Mouse (Mus musculus) WW6 (cell line): ENCODE data around the gene Gm5475.
"Not testable (repeated sequence)": the region's sequence is repeated elsewhere in the genome, so short reads cannot be mapped to it uniquely, and the experiment has no call there.

ENCODE experiments used
- DNase-seq: peaks from one replicate; pipeline ENCODE4 v3.0.0-alpha.2; 2013; ENCODE audit warnings: low read depth, low spot score

Gm5475 gene

GRCm38 (mm10) chr15:100421758-100422197 lies at the start of gene Gm5475:
Gm5475 (plus strand) TSS chr15:100422147.
- DNase-seq, result not testable (repeated sequence)

- DNase-seq, result peak; percentile 42
Observed at GRCm38 (mm10) chr15:100375066-100375465, 46.9 kb upstream of the Gm5475 start.

DNA sequence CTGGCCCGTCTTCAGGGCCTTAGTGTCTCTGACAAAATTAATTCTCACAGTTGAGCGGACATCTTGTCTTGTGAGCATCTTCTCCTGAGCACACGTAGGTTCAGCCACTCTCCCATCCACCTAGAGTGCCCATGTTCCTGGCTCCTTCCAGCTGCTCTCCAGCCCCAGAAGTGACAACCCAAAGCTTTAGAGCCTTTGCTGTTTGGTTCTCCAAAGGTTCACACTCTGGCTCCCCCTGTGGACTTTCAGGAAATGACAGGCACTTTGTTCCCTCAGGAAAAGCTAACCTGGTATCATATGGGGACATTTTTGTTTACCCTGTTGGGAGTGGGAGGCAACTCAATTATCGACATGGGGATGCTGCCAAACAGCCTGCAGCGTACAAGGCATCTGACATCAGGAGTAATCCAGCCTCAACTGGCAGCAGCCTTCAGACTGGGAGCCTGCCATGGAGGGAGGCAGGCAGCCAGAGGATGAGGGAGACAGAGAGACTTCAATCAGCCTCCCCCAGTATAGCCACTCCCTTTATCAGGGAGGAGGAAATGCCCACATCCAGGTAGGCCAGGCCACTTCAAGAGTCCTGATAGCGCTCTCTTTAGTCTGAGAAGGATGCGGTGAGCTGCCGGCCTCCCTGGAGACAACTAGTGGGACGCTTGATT lies 44.0 kb upstream of the Gm5475 start:
- not testable (repeated sequence) for DNase-seq

- no peak for DNase-seq
Observed at GRCm38 (mm10) chr15:100379658-100380057, 42.3 kb upstream of the Gm5475 start.

DNA sequence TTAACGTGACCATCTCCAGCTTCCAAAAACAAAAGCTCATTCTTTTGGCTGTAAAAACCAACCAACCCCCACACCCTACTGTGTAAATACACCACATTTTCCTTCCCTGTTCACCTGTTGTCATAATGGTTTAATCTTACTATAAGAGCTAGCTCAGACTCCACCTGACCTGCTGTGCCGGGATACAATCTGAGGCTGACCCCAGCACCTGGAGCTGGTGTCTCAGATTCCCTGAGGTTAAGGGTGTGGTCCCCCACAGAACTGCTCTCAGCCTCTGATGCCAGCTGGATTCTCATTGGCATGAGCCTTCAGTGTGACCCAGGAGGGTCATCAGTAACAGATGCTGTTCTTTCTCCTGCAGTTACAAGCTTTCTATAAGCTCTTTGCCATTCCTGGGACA lies 41.8 kb upstream of the Gm5475 start:
- no peak for DNase-seq

DNA sequence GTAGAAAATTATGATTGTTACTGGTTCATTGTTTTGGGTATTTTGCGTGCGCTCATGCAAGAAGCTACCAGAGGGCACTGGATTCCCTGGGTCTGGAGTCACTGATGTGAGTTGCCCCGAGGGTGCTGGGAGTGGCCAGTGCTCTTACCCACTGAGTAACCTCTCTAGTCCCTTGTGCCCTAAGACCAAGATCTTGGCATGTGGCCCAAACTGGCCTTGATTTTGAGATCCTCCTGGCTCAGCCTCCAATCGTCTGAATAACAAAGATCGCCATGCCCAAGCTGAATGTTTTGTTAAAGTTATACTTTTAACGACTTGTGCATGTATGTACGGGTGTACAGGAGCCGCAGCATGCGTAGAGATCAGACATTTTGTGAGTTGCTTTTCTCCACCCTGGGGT lies 36.2 kb upstream of the Gm5475 start:
- no peak for DNase-seq

- DNase-seq, result no peak
Observed at GRCm38 (mm10) chr15:100387544-100388223, 34.3 kb upstream of the Gm5475 start.

DNA sequence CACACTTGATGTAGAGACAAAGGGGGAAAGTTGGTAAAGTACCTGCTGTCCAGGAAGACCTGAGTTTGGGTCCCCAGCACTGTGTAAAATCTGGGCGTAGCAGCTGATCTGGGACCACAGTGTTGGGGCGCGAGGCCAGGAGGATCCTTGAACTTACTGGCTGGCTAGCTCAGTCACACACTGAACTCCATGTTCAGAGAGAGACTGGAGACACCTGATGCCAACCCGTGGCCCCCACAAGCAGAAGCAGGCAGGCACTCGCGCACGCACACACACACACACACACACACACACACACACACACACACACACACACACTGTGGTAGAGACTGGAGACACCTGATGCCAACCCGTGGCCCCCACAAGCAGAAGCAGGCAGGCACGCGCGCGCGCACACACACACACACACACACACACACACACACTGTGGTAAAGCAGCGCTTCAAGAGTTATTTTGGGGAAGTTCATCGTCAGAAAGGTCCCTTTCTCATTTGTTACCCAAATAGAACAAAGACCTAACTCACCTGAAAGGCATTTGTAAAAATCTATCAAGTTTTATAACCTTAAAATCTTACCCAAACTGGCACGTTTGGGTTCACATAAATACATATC lies 33.6 kb upstream of the Gm5475 start:
- no peak for DNase-seq

DNA sequence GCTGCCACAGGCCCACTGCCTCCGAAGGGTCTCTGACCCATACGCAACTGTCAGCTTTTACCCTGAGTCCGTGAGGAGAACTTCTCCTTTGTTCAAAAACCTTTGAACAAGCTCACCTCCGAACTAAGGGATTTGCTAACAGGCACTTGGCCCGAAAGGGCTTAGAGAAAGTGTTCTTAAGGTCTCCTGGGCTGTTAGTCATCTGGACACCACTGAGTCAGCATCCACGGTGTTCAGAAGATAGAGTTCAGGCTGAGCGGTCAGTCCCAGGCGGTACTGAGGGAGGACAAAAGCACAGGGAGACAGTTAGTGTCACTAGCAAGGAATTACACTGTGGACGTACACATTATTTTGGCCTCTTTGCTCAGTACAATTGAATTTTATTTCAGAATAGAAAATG lies 33.1 kb upstream of the Gm5475 start:
- DNase-seq, result no peak

- DNase-seq, result no peak
Observed at GRCm38 (mm10) chr15:100391066-100391465, 30.9 kb upstream of the Gm5475 start.

DNA sequence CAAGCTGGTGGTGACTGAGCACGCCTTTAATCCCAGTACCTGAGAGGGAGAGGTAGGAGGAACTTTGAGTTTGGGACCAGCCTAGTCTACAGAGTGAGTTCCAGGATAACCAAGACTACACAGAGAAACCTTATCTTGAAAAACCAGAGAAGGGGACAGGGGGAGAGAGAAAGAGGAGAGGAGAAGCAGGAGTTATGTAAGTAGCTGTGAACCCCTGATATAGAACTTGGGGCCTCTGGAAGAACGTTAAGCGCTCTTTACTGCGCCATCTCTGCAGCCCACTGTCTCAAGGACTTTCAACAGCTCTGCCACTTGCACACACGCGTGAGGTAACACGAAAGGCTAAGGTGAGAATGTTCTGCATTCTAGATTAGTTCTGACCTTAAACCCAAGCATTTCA lies 30.3 kb upstream of the Gm5475 start:
- DNase-seq, result no peak

DNA sequence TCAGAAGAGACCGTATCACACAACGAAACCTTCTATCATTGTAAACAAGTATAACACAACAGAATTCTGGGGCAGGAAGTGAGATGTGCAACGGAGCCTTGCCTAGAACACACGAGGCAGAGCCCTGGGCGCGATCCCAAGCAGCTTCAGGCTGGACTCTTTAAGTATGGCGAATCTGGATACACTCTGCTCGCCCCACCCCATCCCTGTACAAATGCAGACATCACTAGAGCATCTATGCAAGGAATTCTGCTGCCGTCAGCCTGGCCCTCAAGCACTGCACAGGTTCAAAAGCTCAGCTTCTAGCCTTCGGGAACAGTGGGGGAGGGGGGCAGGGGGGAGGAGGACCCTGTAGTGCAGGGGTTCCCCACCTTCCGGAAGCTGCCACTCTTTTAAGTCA lies 28.9 kb upstream of the Gm5475 start:
- no peak for DNase-seq

DNA sequence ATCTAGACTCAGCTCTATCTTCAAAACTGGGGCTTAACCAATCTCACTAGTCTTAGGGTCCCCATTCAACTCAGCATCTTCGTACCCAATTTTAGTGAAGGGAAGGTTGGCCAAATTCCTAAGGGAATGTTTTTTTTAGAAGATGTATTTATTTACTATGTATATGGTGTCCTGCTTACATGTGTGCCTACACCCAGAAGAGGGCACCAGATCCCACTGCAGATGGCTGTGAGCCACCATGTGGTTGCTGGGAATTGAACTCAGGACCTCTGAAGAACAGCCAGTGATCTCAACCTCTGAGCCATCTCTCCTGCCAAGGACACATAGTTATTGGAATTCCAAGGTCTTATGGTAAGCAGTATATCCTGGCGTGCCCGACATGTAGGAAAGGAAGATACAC lies 26.4 kb upstream of the Gm5475 start:
- no peak for DNase-seq

- DNase-seq, result no peak
Observed at GRCm38 (mm10) chr15:100400592-100401250, 21.2 kb upstream of the Gm5475 start.

GRCm38 (mm10) chr15:100401811-100402210 lies 20.1 kb upstream of the Gm5475 start:
- no peak for DNase-seq

GRCm38 (mm10) chr15:100402347-100402746 lies 19.6 kb upstream of the Gm5475 start:
- no peak for DNase-seq

DNA sequence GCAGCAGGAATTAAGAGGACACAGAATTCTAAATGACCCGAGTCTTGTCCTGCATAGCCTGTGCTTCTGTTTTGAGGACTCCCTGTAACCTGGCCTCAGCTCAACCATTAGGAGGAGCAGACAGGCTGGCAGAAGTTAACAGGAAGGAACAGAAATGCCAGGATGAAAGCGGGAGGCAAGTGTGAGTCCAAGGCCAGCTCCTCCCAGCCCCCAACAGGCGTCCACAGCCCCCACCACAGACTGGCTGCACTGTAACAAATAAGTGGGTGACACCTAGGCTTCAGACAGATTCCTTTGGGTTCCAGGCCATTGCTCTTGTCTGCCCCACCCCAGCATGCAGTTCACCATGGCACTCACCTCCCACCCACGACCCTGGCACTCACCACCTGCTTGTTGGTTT lies 19.1 kb upstream of the Gm5475 start:
- DNase-seq, result no peak

DNA sequence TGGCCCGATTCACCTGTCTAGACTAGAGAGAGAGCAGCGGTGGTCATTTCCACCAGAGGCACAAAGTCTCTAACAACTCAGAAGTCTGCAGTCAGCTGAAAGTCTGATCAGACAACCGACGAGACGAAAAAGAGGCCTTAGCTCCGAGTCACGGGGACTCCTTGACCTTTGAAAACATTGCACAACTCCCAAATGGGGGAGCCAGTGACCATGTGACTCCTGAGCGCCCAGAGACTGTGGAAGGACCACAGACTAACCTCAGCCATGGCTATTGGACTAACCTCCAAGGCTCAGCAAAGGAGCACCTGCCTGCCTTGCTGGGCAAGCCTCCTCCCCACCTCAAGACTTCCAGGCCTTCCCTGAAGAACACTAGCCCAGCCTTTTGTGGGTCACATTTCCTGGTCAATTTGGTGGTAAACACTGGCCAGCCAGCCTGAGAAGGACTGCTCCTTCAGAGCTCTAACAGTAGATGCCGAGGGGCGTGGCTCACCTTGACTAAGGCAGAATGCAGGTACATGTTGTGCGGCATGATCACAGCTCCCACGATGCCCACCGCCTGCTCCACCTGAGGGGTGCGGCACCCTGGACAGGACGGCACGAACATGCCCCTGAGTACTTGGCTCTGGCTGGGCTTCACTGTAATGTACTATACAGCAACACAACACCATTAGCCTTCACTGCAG lies 18.5 kb upstream of the Gm5475 start:
- no peak for DNase-seq

GRCm38 (mm10) chr15:100406088-100406487 lies 15.9 kb upstream of the Gm5475 start:
- DNase-seq, result no peak

- no peak for DNase-seq
Observed at GRCm38 (mm10) chr15:100410918-100411672, 10.9 kb upstream of the Gm5475 start.

DNA sequence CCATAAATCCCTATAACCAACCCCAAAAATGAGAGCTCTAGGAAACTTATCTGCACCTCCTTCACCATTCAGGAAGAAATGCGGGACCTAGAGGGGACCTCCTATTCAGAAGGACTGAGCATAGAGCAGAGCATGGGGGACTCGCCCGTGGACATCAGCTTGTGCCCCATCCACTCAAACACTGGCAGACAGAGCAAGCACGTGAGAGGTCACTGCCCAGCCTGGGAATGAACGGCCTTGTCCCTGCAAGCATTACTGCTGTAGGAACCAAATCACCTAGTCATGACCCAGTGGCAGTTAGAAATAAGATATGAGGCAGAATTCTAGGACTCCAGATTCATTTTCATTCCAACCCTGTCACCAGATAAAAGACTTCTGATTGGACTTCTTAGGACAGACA lies 10.2 kb upstream of the Gm5475 start:
- no peak for DNase-seq
